Mouse (Mus musculus): Measurements from ENCODE around the gene Olfr948. TPM values are rescaled to one million over a fixed set of nuclear protein-coding genes. Genes with fewer than 3 reads are reported as not detected.

Olfr948 gene
- not detected for total RNA-seq (2022)

DNA sequence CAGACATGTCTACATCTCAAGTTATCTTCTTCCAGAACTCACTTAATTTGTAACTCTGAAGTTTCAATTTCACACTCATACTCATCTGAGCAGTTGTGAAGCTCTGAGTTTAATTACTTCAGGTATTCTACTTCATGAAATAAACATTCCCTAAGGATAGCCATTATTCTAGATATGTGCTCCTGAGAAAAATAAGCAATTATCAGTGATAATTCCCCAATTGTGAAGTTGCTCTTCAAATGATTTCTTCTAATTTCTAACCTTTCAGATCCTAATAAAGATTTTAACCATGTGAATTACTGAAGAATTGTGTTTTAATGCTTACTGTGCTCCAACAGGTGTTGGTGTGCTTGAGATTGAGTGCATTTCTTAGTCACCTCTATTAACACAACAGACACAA is at the start of gene Olfr948:
Gene Olfr948, minus strand, starts transcription at position 101 of the 400 bp plus-strand sequence.
- no peak for DNase-seq (ENCODE audit: low spot score in 2 of 2)

DNA sequence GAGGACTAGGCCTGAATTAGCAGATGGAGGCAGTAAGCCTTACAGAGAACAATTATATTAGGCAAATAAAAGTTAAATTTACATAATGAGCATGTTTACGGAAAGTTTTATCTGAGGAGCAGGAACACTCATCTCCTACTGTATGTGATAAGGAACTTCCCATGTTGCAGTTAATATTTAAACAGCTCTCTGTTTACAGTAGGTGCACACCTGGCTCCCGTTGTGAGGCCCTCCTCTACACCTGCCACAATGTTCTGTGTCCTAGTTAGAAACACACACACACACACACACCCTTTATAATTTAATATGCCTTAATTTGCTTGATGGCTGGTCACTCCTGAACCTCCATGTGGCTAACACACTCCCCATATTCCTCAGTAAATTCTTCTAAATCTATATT is 38.7 kb downstream of the Olfr948 start:
- no peak for DNase-seq (ENCODE audit: low spot score in 2 of 2)

DNA sequence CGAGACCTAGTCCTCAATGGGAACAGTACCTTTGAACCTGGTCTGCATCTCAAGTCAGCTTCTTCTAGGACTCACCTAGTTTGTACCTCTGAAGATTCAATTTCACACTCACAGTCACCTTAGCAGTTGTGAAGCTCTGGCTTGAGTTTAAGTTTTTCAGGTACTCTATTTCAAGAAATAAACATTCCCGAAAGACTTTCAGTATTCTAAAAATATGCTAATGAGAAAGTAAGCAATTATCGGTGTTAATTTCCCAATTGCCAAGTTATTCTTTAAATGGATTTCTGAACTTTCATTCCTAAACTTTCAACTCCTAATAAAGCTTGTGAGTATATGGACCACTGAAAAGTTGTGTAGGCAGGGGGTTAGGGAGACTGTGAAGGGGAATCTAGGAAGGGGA is 49.1 kb downstream of the Olfr948 start, which contains the start of gene Olfr945:
Gene Olfr945, minus strand, starts transcription at position 101 of the 400 bp plus-strand sequence.
- no peak for DNase-seq (ENCODE audit: low spot score in 2 of 2)

Other genes starting within 250 kb of the Olfr948 start
- not detected for gene Olfr938, start 247.2 kb downstream of the Olfr948 start, total RNA-seq (2022)
- not detected for gene Olfr27, start 197.9 kb downstream of the Olfr948 start, total RNA-seq (2022)
- gene Olfr943, start 159.7 kb downstream of the Olfr948 start, total RNA-seq (2022) = not detected
- gene Olfr944, start 124.1 kb downstream of the Olfr948 start, total RNA-seq (2022) = not detected
- gene Olfr1537, start 76.1 kb downstream of the Olfr948 start, total RNA-seq (2022) = not detected
- gene Olfr945, start 49.2 kb downstream of the Olfr948 start, total RNA-seq (2022) = not detected
- gene Olfr951, start 61.4 kb upstream of the Olfr948 start, total RNA-seq (2022) = not detected
- gene Olfr952, start 101.1 kb upstream of the Olfr948 start, total RNA-seq (2022) = not detected
- not detected for gene Olfr954, start 130.7 kb upstream of the Olfr948 start, total RNA-seq (2022)
- not detected for gene Olfr955, start 145.9 kb upstream of the Olfr948 start, total RNA-seq (2022)
- not detected for gene Olfr44, start 167.9 kb upstream of the Olfr948 start, total RNA-seq (2022)
- gene Olfr957, start 189.8 kb upstream of the Olfr948 start, total RNA-seq (2022) = not detected
- not detected for gene Olfr958, start 228.0 kb upstream of the Olfr948 start, total RNA-seq (2022)
- gene Olfr959, start 249.5 kb upstream of the Olfr948 start, total RNA-seq (2022) = not detected